Mouse (Mus musculus): ENCODE results near the gene Med29.

Med29 gene

DNA sequence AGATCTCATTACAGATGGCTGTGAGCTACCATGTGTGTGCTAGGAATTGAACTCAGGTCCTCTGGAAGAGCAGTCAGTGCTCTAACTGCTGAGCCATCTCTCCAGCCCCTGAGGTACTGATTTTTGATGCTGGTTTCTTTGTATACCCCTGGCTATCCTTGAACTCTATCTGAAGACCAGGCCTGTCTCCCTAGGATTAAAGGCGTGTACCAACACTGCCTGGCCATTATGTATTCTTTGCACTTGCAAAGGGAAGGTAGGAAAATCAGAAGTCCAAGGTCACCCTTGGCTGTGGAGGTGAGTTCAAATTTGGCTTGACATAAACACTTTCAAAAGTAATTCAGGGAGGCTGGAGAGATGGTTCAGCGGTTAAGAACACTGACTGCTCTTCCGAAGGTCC is 37.9 kb downstream of the Med29 start:
- no peak for DNase-seq (ENCODE audit: low read depth, low spot score)

DNA sequence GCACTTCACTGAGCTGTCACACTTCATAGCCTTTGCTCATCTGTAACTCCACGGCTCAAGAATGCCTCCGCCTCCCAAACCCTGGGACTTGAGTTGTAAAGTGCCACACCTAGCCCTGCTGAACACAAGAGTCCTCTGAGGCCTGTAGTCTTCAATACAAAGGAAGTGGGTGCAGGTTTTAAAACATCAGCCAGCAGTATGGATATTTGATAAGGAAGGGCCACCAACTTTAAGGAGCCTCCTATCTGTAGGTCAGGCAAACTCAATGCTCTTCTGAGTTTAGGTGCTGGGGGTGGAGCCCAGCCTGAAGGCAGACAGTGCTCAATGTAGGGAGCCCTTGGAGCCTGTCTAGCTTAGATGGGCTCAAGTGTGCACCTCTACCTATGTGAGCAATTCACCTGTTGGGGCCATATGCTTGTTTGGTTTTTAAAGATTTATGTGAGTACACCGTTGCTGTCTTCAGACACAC is 38.4 kb downstream of the Med29 start:
- no peak for DNase-seq (ENCODE audit: low read depth, low spot score)

DNA sequence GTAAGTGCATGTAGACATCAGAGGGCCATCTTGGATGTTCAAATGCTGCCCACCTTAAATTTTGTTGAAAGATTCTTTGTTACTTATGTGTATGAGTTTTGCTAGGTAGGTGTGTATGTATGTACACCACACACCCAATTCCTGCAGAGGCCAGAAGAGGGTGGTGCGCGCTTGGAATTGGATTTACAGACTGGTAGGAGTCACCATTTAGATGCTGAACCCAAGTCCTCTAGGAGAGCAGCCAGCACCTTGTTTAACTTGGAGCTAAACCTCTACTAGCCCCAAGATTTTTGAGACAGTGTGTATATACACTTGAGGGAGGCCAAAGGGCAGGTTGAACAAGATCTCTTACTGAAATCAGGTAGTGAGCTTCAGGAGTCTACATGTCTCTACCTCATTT is 39.2 kb downstream of the Med29 start:
- DNase-seq (ENCODE audit: low read depth, low spot score), result peak; percentile 39

DNA sequence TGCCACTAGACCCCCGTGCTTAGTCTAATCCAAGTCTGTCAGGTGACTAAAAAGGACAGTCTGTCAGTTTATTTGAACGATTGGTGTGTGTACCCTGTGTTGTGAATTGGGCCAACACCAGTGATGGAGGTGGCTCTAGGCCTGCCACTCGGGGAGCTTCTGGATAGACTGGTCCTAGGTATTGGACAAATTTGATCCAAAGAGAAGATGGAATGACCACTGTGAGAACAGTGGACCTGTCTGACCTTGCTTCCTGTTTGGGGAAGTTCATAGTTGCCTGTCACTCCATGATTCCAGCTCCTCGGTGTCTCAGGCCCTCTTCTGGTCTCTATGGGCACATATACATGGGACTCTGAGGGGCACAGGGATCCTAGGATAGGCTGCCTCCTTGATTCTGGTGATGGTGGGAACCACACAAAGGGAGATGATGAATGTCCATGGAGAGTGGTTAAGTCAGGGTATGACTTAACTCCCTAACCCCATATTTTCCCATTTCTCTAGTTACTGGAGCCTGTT is 40.8 kb downstream of the Med29 start:
- no peak for DNase-seq (ENCODE audit: low read depth, low spot score)

DNA sequence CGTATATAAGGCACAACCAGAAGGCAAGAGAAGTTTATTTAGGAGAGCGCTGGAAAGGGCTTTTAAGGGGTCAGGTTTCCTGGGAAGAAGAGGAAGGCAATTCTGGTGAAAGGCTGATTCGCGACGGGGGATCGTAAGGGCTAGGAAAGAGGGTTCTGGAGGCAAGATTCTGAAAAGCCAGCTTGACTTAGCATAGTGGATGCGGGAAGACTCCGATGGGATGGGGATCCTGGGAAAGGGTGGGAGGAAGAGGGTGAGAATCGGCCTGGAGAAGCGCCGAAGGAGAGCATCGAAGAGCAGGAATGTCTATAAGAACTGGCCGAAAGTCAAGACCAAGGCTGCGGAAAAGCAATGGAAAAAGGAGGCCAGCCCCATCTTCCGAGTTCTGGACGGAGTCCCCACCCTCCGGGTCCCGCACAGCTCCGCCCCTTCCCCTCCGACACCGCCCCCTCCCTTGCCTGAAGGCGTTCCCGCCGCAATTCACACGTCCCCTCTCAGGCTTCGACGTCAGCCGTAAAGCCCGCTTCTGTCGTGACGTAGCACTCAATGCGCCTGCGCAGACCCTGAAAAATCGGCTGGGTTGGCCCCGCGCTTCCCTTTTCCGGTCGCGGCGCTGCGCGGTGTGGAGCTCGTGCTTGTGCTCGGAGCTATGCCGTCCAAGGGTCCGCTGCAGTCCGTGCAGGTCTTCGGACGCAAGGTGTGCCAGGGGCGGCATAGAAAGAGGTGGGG is 42.2 kb downstream of the Med29 start, which contains the start of gene Rps16:
Gene Rps16 (plus strand): TSS at position 498 of the 729 bp plus-strand sequence.
- peak; percentile 99 for DNase-seq (ENCODE audit: low read depth, low spot score)

DNA sequence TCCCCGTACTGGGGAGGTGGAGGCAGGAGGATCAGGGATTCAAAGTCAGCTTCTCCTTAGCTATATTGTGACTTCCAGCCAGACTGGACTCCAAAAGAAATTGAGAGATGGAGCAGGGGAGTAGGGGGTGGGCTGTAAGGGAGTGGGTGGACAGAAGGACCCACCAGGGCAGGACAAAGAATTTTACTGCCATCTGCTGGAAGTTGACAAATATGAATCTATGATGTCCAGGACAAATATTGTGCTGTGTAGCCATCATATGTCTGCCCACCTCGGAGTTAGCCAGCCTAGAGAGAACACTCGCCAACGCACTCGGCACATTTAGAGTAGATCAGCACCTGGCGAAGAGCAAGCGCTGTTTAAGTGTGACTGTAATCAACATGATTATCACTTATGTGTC is 43.9 kb downstream of the Med29 start:
- DNase-seq (ENCODE audit: low read depth, low spot score), result no peak

DNA sequence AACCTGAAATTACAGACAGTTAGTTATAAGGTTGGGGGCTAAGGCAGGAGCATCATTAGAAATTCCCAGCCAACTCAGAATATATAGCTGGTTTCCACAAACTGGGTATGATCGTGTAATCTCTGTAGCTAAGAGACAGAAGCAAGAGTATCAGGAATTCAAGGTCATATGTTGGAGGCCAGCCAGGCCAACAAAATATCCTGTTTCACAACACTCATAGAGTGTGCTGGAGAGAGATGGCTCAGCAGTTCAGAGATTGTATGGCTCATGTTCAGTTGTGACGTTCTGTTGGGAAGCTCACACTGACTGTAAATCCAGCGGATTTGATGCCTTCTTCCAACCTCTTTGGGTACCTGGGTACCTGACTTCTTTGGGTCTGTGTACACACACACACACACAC is 44.8 kb downstream of the Med29 start:
- no peak for DNase-seq (ENCODE audit: low read depth, low spot score)

DNA sequence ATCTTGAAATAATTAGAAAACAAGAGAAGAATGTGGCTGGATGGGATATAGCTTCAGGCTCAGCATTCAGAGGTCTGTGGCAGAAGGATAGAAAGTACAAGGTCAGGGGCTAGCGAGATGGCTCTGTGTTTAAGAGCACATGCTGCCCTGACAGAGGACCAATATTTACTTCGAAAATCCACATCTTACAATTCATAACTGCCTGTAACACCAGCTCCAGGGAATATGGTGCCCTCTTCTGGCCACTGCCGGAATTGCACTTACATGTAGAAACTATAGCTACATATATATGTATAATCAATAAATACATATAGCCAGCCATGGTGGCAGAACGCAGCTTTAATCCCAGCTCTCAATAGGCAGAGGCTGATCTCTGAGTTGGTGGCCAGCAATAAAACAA is 47.9 kb downstream of the Med29 start:
- peak; percentile 92 for DNase-seq (ENCODE audit: low read depth, low spot score)

DNA sequence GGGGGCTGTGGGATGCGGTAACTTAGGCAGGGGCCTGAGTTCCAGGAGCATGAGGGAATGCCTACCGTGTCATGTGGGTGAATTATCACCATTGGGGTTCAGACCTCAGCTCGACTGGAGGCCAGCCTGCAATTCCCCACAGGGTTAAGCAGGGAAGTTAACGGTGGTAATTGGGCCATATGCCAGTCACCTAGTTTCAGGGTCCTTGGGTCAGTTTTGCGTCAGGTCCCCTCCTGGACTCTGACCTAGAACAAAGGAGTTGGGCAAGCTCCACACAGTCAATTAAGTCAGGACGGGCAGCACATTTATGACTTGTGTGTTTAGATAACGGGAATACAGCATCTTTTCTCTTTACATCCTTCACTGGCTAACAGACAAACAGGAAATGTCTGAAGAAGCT is 51.1 kb downstream of the Med29 start:
- no peak for DNase-seq (ENCODE audit: low read depth, low spot score)

DNA sequence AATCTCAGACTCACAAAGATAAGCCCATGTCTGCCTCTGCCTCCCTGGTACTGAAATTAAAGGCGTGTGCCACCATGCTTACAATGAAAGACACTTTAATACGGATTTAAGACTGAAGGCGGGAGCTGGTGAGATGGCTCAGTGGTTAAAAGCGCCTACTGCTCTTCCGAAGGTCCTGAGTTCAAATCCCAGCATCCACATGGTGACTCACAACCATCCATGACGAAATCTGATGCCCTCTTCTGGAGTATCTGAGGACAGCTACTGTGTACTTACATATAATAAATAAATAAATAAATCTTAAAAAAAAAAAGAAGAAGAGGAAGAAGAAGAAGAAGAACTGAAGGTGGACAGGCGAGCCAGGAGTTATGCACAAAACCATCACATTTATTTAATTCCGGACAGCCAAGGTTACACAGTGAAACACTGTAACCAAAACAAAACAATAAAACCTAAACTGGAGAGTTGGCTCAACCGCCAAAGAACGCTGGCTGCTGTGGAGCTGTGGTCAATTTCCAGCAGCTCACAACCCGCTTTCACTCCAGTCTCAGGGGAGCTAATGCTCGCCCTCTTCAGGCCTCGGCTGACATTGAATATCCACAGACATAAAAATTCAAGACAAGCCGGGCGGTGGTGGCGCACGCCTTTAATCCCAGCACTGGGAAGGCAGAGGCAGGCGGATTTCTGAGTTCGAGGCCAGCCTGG is 53.1 kb downstream of the Med29 start:
- DNase-seq (ENCODE audit: low read depth, low spot score), result peak; percentile 81

DNA sequence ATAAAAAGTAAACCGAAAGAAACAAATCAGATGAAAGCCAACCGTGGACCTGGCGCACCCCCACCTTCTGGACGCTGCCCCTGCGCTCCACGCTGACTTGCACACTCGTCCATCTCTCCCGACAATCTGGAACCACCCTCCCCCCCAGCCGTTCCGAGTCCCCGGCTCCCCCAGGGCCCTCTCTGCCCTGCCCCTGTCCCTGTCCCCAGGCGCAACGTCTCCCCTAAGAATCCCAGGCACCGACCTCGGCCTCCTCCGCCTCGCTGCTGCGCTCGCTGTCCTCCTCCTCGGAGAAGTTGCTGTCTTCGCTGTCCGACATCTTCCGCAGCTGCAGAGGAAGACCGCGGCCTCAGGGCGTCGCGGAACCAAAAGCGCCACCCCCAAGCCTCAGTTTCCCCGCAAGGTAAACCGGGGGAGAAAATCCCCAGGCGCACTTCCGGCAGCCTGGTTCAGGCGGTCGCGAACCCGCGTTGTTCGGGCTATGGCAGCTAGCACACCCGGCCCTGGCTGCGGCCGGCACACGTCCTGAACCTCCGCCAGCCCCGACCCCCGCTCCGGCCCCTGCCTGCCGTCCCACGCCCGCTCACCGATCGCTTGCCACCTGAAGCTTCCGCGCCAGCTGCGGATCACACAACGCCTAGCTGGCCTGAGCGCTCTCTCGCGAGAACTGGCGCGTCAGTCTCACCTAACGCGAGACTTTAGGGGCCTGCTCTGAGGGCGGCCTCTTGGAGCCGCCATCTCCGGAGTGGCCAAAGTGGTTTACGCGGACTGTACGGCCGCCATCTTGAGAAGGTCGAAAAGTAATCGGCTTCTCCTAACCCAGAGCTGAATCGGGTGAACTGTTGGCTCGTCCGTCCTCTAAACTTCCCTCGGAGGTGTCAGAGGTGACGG is 54.2 kb downstream of the Med29 start, which contains the start of gene Supt5:
Gene Supt5 (minus strand): TSS at position 639 of the 891 bp plus-strand sequence.
- peak; percentile 99 for DNase-seq (ENCODE audit: low read depth, low spot score)

All from CD4-positive, CD25-positive, alpha-beta regulatory T cell, adult 2 months (primary cell).